In genomic region chr1:161444858-161445257, GRCm38 (mm10) we compare ENCODE assay signal across 12 mouse cellular contexts. TPM values are rescaled to one million over a fixed set of nuclear protein-coding genes. Genes with fewer than 3 reads are reported as not detected.
A peak's percentile ranks its signal among the peaks of the same experiment; 100 is the strongest.
DNase-seq lines count a peak whose midpoint lies in the region; ATAC-seq lines count a peak whose summit lies in the region.
"Had no signal": no experiment of that assay in that cellular context is flagged by ENCODE, and none has a peak within 500 bp of the region (broad histone marks: within the 10 kb centered on the region; RNA-seq: fewer than 3 reads in every experiment).

No protein-coding gene starts in this region.

- H3K4me2 ChIP-seq in limb, embryonic 12.5 days: no peak overlapping the region
- H3K4me2 ChIP-seq in limb, embryonic 15.5 days: no peak overlapping the region

- ATAC-seq in limb, embryonic 12.5 days (ENCODE audit: insufficient number of reproducible peaks, insufficient read depth, low FRiP score, low TSS enrichment, low read depth): peak; percentile 75; the same call in 1 of the 2 replicates
- ATAC-seq in limb, embryonic 15.5 days (ENCODE audit: insufficient number of reproducible peaks, low FRiP score, low TSS enrichment, low read depth): peak; percentile 63; the same call in 1 of the 2 replicates
- ATAC-seq: liver, postnatal 0 days had no signal

- H3K36me3 ChIP-seq in limb, embryonic 12.5 days: no peaks in the 10 kb centered on the region
- no peaks in the 10 kb centered on the region for H3K36me3 ChIP-seq in limb, embryonic 10.5 days
- H3K36me3 ChIP-seq in limb, embryonic 15.5 days: no peaks in the 10 kb centered on the region

- no peak overlapping the region for H3K27ac ChIP-seq in limb, embryonic 12.5 days
- H3K27ac ChIP-seq in limb, embryonic 10.5 days: no peak overlapping the region
- H3K27ac ChIP-seq in limb, embryonic 15.5 days: peak overlapping the region; percentile 48; the same call in 1 of the 2 replicates

- no peak overlapping the region for H3K4me3 ChIP-seq in limb, embryonic 12.5 days (replicated peaks)
- H3K4me3 ChIP-seq in limb, embryonic 10.5 days: no peak overlapping the region
- no peak overlapping the region for H3K4me3 ChIP-seq in limb, embryonic 15.5 days

- no peaks in the 10 kb centered on the region for H3K27me3 ChIP-seq in limb, embryonic 12.5 days
- no peaks in the 10 kb centered on the region for H3K27me3 ChIP-seq in limb, embryonic 10.5 days (ENCODE audit: low read depth, poor library complexity, severe bottlenecking)
- H3K27me3 ChIP-seq in limb, embryonic 15.5 days: no peaks in the 10 kb centered on the region

- no peak for DNase-seq in limb, embryonic 10.5 days (ENCODE audit: low spot score)
- peak; percentile 14 for DNase-seq in kidney, adult 11 months
- DNase-seq in urinary bladder, adult 2 months (ENCODE audit: low spot score): peak; percentile 22
- no peak for DNase-seq in layer of hippocampus, adult 9-10 months (ENCODE audit: low spot score)
- no peak for DNase-seq in right cerebral cortex, postnatal 36 days (ENCODE audit: low spot score in 2 of 2)
- DNase-seq in B cell, adult 2 months: no peak
- DNase-seq: heart, postnatal 36 days; liver, postnatal 0 days had no signal

- H3K9me3 ChIP-seq in limb, embryonic 12.5 days: no peaks in the 10 kb centered on the region
- no peaks in the 10 kb centered on the region for H3K9me3 ChIP-seq in limb, embryonic 10.5 days (replicated peaks)
- H3K9me3 ChIP-seq in limb, embryonic 15.5 days: no peaks in the 10 kb centered on the region

- no peak overlapping the region for H3K9ac ChIP-seq in limb, embryonic 12.5 days (replicated peaks)
- no peak overlapping the region for H3K9ac ChIP-seq in limb, embryonic 15.5 days
- H3K9ac ChIP-seq: liver, postnatal 0 days had no signal

- WGBS in limb, embryonic 12.5 days: 67% methylated on average over 7 of the region's 7 CpGs
- 76% methylated on average over 7 of the region's 7 CpGs for WGBS in limb, embryonic 10.5 days
- 61% methylated on average over 7 of the region's 7 CpGs for whole genome bisulfite sequencing in limb, embryonic 15.5 days

- 0 out of 2 replicates have a peak, but pooled peaks cover 4% of the 10 kb centered on the region for H3K4me1 ChIP-seq in limb, embryonic 12.5 days (replicated peaks)
- H3K4me1 ChIP-seq in limb, embryonic 10.5 days: peaks cover 3% of the 10 kb centered on the region; the same call in 1 of the 2 replicates
- peaks cover 11% of the 10 kb centered on the region; the same call in 1 of the 2 replicates for H3K4me1 ChIP-seq in limb, embryonic 15.5 days

RNA-seq across cellular contexts. Expression of gene Tnfsf18, which starts 49.6 kb away (rescaled TPM):
- polyA plus RNA-seq in limb, embryonic 12.5 days (2016; fragmentation: Nextera tagmentation; extraction: Ambion mirVana): not detected in 2 replicates
- not detected in 2 replicates for polyA plus RNA-seq in limb, embryonic 10.5 days (2016; fragmentation: Nextera tagmentation; extraction: Ambion mirVana)
- polyA plus RNA-seq in limb, embryonic 15.5 days (2015; fragmentation: Nextera tagmentation; extraction: Ambion mirVana): 0.18 and 0.19 TPM in 2 replicates
- polyA plus RNA-seq in urinary bladder, adult 2 months (2012; rRNA removed): 0.04 TPM in 2 replicates
- polyA plus RNA-seq: liver, postnatal 0 days had no signal

RNA-seq across cellular contexts. Expression of gene Tnfsf4, which starts 49.6 kb away (rescaled TPM):
- not detected in 2 replicates for polyA plus RNA-seq in limb, embryonic 12.5 days (2016; fragmentation: Nextera tagmentation; extraction: Ambion mirVana)
- polyA plus RNA-seq in limb, embryonic 10.5 days (2016; fragmentation: Nextera tagmentation; extraction: Ambion mirVana): 0.08 TPM in 1 of 2 replicates, not detected in the other
- 0.08 and 0.12 TPM in 2 replicates for polyA plus RNA-seq in limb, embryonic 15.5 days (2015; fragmentation: Nextera tagmentation; extraction: Ambion mirVana)
- polyA plus RNA-seq in urinary bladder, adult 2 months (2012; rRNA removed): not detected in 2 replicates
- polyA plus RNA-seq: brain, embryonic 14.5 days; C2C12; liver, postnatal 0 days had no signal

Comparison
In these comparisons a context has a peak if more than half of its experiments do, and no peak if none do; other contexts are left out.
1. DNase-seq: peak in kidney, adult 11 months (single experiment) and urinary bladder, adult 2 months (single experiment); none in limb, embryonic 10.5 days (single experiment), layer of hippocampus, adult 9-10 months (single experiment), right cerebral cortex, postnatal 36 days (0 of 2) and B cell, adult 2 months (0 of 2).